Mouse (Mus musculus) stomach, embryonic 15.5 days (tissue): ENCODE measurements around the gene Coq4. TPM values are rescaled to one million over a fixed set of nuclear protein-coding genes. Genes with fewer than 3 reads are reported as not detected.
"Not testable (repeated sequence)": the region's sequence is repeated elsewhere in the genome, so short reads cannot be mapped to it uniquely, and the experiment has no call there.

Experiments used
- ATAC-seq: fragments of 200-750 bp; cut with Nextera tagmentation; 2 replicates; pipeline ENCODE4 v1.8.0; 2017; ENCODE audit warnings: low read depth, moderate number of reproducible peaks, moderate TSS enrichment; ENCODE audit not compliant: insufficient read depth, low FRiP score
- H3K27ac ChIP-seq: fragments of 300-500 bp; sonication (generic); 2 replicates; pipeline ENCODE4 v1.5.1; 2015; ENCODE audit warnings: mild to moderate bottlenecking, inconsistent platforms
- H3K27me3 ChIP-seq: fragments of 300-500 bp; sonication (generic); replicated peaks from 2 replicates; pipeline ENCODE4 v1.6.1; 2015; ENCODE audit warnings: inconsistent platforms
- H3K36me3 ChIP-seq: fragments of 300-500 bp; sonication (generic); 2 replicates; pipeline ENCODE4 v1.6.1; 2015; ENCODE audit warnings: inconsistent platforms
- H3K4me1 ChIP-seq: fragments of 300-500 bp; sonication (generic); 2 replicates; pipeline ENCODE4 v1.6.1; 2015; ENCODE audit warnings: inconsistent platforms
- H3K4me2 ChIP-seq: fragments of 300-500 bp; sonication (generic); 2 replicates; pipeline ENCODE4 v1.6.1; 2015; ENCODE audit warnings: mild to moderate bottlenecking, inconsistent platforms
- H3K4me3 ChIP-seq: fragments of 300-500 bp; sonication (generic); replicated peaks from 2 replicates; pipeline ENCODE4 v1.5.1; 2015; ENCODE audit warnings: inconsistent platforms
- H3K9ac ChIP-seq: fragments of 300-500 bp; sonication (generic); 2 replicates; pipeline ENCODE4 v1.6.1; 2015; ENCODE audit warnings: inconsistent platforms
- H3K9me3 ChIP-seq: fragments of 300-500 bp; sonication (generic); 2 replicates; pipeline ENCODE4 v1.6.1; 2016; ENCODE audit warnings: inconsistent platforms
- WGBS: fragments of 180-500 bp; shearing (Covaris S2); methylation state at CpG from one replicate; pipeline ENCODE4 v1.1.7; 2015; 5-methylcytosine and 5-hydroxymethylcytosine counted together
- polyA plus RNA-seq: library from polyadenylated mRNA; unstranded; fragments of >200 nt; fragmentation: Nextera tagmentation; extraction: Ambion mirVana; gene quantifications from 2 replicates; pipeline ENCODE4 v1.2.1, GENCODE M21; 2015

The Coq4 gene
- polyA plus RNA-seq, 1 experiment from 2014 or later, result 35.7 TPM

GRCm38 (mm10) chr2:29764831-29765230, 22.5 kb upstream of the Coq4 start:
- Histone ChIP-seq H3K27ac (no peak overlapping the region), H3K9ac (no peak overlapping the region), H3K4me3 (no peak overlapping the region), H3K9me3 (no peaks in the 10 kb centered on the region), H3K4me1 (no peaks in the 10 kb centered on the region), H3K4me2 (no peak overlapping the region), H3K36me3 (no peaks in the 10 kb centered on the region), H3K27me3 (no peaks in the 10 kb centered on the region)
- 0% methylated on average over 1 of the region's 1 CpGs for WGBS
- ATAC-seq, result 0 out of 2 replicates have a peak, but pooled peaks have one; percentile 8

GRCm38 (mm10) chr2:29767976-29768709, 19.1 kb upstream of the Coq4 start:
- H3K9me3 ChIP-seq, result no peaks in the 10 kb centered on the region
- H3K27me3 ChIP-seq, result no peaks in the 10 kb centered on the region
- ATAC-seq, result no peak
- 44% methylated on average over 11 of the region's 11 CpGs for WGBS
- no peaks in the 10 kb centered on the region for H3K4me1 ChIP-seq
- no peak overlapping the region for H3K4me2 ChIP-seq
- H3K4me3 ChIP-seq, result no peak overlapping the region
- H3K36me3 ChIP-seq, result 0 out of 2 replicates have a peak, but pooled peaks cover 6% of the 10 kb centered on the region
- peak overlapping the region; percentile 77 for H3K27ac ChIP-seq
- H3K9ac ChIP-seq, result no peak overlapping the region

DNA sequence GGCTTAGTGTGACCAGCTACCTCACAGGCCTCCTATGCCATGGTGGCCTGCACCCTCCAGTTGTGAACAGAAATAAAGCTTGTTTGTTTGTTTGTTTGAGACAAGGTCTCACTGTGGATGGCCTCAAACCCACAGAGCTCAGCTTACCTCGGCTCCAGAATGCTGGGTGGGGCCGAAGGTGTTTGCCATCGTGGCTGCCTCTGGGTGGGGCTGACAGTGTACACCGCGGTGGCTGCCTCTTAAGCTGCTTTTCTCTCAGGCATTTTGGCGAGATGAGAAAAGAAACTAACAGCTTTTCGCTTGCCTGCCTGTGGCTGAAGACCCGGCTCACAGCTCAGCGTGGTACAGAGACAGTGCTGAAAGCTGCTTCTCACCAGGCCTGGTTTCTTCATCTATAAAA, 18.4 kb upstream of the Coq4 start:
- Histone ChIP-seq H3K36me3 (0 out of 2 replicates have a peak, but pooled peaks cover 7% of the 10 kb centered on the region), H3K9me3 (no peaks in the 10 kb centered on the region), H3K4me1 (no peaks in the 10 kb centered on the region), H3K27ac (peak overlapping the region; percentile 77; the same call in 1 of the 2 replicates), H3K4me2 (no peak overlapping the region), H3K27me3 (no peaks in the 10 kb centered on the region), H3K4me3 (no peak overlapping the region), H3K9ac (no peak overlapping the region)
- ATAC-seq, result no peak
- 53% methylated on average over 9 of the region's 9 CpGs for WGBS

DNA sequence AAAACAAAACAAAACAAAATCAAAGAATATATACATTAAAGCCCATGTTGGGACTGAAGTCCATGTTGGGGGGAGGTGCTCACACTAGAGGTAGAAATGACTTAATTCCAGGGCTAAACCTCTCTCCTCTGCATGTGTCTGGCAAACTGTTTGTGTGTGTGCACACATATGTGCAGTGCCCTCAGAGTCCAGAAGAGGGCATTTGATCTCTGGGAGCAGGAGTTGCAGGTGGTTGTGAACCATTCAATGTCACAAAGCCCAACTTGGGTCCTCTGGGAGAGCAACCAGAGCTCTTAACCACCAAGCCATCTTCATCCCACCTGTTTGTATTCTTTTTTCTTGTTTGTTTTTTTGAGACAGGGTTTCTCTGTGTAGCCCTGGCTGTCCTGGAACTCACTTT, 17.1 kb upstream of the Coq4 start:
- 0 out of 2 replicates have a peak, but pooled peaks cover 7% of the 10 kb centered on the region for H3K36me3 ChIP-seq
- H3K4me3 ChIP-seq, result no peak overlapping the region
- no peak overlapping the region for H3K4me2 ChIP-seq
- no peaks in the 10 kb centered on the region for H3K9me3 ChIP-seq
- ATAC-seq, result no peak
- H3K27ac ChIP-seq, result no peak overlapping the region
- H3K4me1 ChIP-seq, result no peaks in the 10 kb centered on the region
- no peak overlapping the region for H3K9ac ChIP-seq
- no peaks in the 10 kb centered on the region for H3K27me3 ChIP-seq

DNA sequence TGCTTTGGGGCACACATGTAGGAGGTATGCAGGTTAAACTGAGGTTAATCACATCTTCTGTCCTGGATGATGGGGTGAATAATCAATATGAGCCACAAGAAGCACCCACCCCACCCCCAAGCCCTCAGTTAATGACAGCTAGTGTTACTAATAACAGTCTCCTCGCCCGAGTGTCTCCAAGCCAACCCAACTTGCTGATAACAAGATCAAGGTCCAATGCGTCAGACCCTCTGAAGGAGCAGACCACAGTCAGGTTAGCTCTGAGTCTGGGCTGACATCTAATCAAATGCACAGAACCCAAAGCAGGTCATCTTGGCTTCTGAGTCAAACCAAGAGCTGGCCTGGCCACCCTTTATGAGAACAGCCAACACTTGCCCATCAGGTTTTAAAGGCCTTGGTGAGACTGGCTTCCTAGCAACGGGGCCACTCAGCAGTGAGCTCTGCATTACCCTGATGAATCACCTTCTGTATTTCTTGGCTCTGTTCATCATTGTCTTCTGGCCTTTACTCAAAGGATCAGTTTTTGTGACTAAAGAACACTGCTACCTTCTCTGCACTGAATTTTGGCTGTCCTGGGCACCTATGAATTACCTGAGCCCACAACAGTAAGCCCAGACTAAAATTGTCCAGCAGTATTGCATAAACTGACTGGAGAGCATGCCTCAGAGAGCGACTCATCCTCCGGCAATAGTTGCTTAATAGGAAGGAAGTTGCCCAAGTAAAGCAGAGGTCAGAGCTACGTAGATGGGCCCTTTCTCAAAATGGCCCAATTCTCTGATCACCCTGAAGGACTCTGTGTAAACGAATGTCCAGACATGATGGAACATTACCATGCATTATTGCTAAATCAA, 15.5 kb upstream of the Coq4 start:
- ATAC-seq, result no peak
- 57% methylated on average over 8 of the region's 8 CpGs for WGBS
- Histone ChIP-seq H3K27ac (peak overlapping the region; percentile 27), H3K9me3 (no peaks in the 10 kb centered on the region), H3K4me1 (no peaks in the 10 kb centered on the region), H3K4me3 (no peak overlapping the region), H3K27me3 (no peaks in the 10 kb centered on the region), H3K4me2 (no peak overlapping the region), H3K36me3 (0 out of 2 replicates have a peak, but pooled peaks cover 10% of the 10 kb centered on the region), H3K9ac (no peak overlapping the region)

GRCm38 (mm10) chr2:29773323-29773722, 14.0 kb upstream of the Coq4 start:
- WGBS, result 76% methylated on average over 4 of the region's 4 CpGs
- no peaks in the 10 kb centered on the region for H3K4me1 ChIP-seq
- no peak overlapping the region for H3K4me3 ChIP-seq
- no peaks in the 10 kb centered on the region for H3K9me3 ChIP-seq
- H3K36me3 ChIP-seq, result peaks cover 25% of the 10 kb centered on the region
- ATAC-seq, result peak; percentile 21; the same call in 1 of the 2 replicates
- H3K4me2 ChIP-seq, result no peak overlapping the region
- H3K27ac ChIP-seq, result no peak overlapping the region
- no peaks in the 10 kb centered on the region for H3K27me3 ChIP-seq
- H3K9ac ChIP-seq, result no peak overlapping the region

GRCm38 (mm10) chr2:29781256-29781655, 6.0 kb upstream of the Coq4 start:
- H3K9me3 ChIP-seq, H3K27me3 ChIP-seq, H3K4me1 ChIP-seq, H3K27ac ChIP-seq, H3K9ac ChIP-seq, H3K4me2 ChIP-seq, H3K4me3 ChIP-seq, ATAC-seq: not testable (repeated sequence)
- 93% methylated on average over 2 of the region's 2 CpGs for WGBS
- peaks cover 69% of the 10 kb centered on the region for H3K36me3 ChIP-seq

DNA sequence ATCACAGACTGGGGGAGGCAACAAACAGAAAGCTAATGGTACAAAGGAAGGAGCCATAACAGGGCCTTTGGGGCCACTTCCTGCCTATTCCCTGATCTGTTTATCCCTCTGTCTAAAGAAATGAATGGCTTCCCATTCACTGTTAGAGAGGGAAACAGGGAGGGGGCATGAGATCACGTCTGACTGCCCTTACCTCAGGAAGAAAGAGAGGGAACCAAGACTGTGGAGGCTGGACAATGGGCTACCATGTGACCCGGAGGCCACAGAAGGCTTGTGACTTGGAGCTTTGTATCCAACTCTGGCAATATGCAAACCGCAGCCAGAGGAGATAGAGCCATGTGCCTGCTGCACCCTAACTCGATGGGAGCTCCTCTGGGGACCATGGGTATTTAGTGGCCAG, 3.0 kb upstream of the Coq4 start:
- no peak for ATAC-seq
- H3K9ac ChIP-seq, result no peak overlapping the region
- no peak overlapping the region for H3K27ac ChIP-seq
- H3K27me3 ChIP-seq, result no peaks in the 10 kb centered on the region
- H3K36me3 ChIP-seq, result peaks cover 44% of the 10 kb centered on the region
- no peak overlapping the region for H3K4me2 ChIP-seq
- H3K4me1 ChIP-seq, result peaks cover 16% of the 10 kb centered on the region
- 69% methylated on average over 4 of the region's 4 CpGs for WGBS
- H3K4me3 ChIP-seq, result no peak overlapping the region
- H3K9me3 ChIP-seq, result no peaks in the 10 kb centered on the region

GRCm38 (mm10) chr2:29787937-29788681, 816 bp downstream of the Coq4 start, which contains the start of gene Trub2:
Gene Trub2 (minus strand): TSS chr2:29788502.
- peak; percentile 85 for ATAC-seq
- H3K4me3 ChIP-seq, result peak within 1 kb of the TSS; percentile 65
- peaks cover 31% of the 10 kb centered on the region for H3K36me3 ChIP-seq
- H3K9me3 ChIP-seq, result no peaks in the 10 kb centered on the region
- H3K9ac ChIP-seq, result peak within 1 kb of the TSS; percentile 54
- H3K4me2 ChIP-seq, result peak within 1 kb of the TSS; percentile 87
- no peaks in the 10 kb centered on the region for H3K27me3 ChIP-seq
- under 1% methylated on average over 45 of the region's 45 CpGs for WGBS
- H3K4me1 ChIP-seq, result peaks cover 16% of the 10 kb centered on the region
- H3K27ac ChIP-seq, result peak within 1 kb of the TSS; percentile 73

GRCm38 (mm10) chr2:29792772-29793487, 5.6 kb downstream of the Coq4 start:
- Histone ChIP-seq H3K4me1 (0 out of 2 replicates have a peak, but pooled peaks cover 8% of the 10 kb centered on the region), H3K9ac (no peak overlapping the region), H3K27me3 (no peaks in the 10 kb centered on the region), H3K4me3 (no peak overlapping the region), H3K4me2 (no peak overlapping the region), H3K27ac (no peak overlapping the region), H3K9me3 (no peaks in the 10 kb centered on the region), H3K36me3 (peaks cover 28% of the 10 kb centered on the region)
- no peak for ATAC-seq
- WGBS, result 88% methylated on average over 2 of the region's 2 CpGs
